Mouse (Mus musculus) stomach, postnatal 0 days (tissue): ENCODE results near the gene Ntn1.

Source experiments
- CTCF ChIP-seq: IDR thresholded peaks from 2 replicates; pipeline ENCODE4 v1.5.1; 2016; ENCODE audit warnings: antibody characterized with exemption, low read depth, mild to moderate bottlenecking, moderate library complexity
- EP300 ChIP-seq: optimal IDR thresholded peaks from 2 replicates; pipeline ENCODE3; 2016; ENCODE audit warnings: antibody characterized with exemption

DNA sequence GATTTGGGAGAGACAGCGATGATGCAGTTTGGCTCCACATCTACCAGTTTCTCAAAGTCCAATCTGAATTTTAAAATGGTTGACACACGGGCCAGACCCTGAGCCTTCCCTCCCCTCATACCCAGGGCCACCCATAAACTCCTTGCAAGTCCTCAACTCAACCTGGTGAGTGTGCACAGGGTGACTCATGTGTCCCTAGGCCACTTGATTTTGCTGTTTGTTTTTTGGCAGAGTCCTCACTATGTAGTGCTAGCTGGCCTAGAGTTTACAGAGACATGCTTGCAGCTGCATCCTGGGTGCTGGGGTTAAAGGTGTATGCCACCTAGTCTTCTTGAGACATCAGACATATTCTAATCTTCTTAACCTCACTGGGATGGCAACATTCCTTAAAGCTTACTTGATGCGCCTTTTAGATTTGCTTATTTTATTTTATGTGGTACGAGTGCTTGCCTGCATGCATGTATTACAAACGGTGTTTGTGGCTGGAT, 26.5 kb upstream of the Ntn1 start:
- TF ChIP-seq CTCF (no peak), EP300 (no peak)
